Mouse (Mus musculus) R1 (cell line): ENCODE results near the gene Ovca2.

Experiments used
- DNase-seq: peaks from one replicate; pipeline ENCODE4 v3.0.0-alpha.2; 2018; ENCODE audit warnings: low read depth, low spot score

Gene Ovca2

DNA sequence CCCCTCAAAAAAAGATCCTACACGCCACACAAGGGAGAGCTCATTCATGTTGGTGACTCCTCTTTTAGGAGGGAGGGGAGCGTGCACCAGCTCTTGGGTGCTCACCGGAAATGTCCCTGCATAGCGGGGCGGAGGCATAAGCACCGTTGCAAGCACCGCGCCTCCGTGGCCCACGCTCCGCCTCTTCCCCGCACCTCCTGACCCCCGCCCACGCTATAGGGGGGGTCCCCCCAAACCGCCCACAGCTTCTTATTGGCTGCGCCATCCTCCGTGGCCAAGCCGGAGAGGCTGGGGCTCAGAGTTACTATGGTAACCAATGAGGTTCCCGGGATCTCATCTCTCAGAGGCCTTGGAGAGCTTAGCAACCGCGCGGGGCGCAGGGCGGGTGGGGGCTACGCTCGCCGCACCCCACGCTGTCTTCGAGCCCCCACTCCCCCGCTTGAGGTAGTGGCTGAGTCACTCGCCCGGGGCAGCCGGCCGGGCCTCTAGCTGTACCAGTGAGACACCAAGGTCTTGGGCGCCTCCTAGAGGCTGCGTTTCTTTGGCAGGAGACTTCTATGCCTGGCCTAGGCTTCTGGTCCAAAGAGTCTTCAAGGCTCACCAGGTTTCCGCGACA lies 8.4 kb downstream of the Ovca2 start:
- DNase-seq = peak; percentile 95

GRCm38 (mm10) chr11:75169405-75170080 lies 9.1 kb downstream of the Ovca2 start, which contains the start of gene Hic1:
Gene Hic1, minus strand, starts transcription at chr11:75169519.
- peak; percentile 22 for DNase-seq

- DNase-seq = peak; percentile 83
Measured at GRCm38 (mm10) chr11:75168590-75169361, 9.9 kb downstream of the Ovca2 start.

DNA sequence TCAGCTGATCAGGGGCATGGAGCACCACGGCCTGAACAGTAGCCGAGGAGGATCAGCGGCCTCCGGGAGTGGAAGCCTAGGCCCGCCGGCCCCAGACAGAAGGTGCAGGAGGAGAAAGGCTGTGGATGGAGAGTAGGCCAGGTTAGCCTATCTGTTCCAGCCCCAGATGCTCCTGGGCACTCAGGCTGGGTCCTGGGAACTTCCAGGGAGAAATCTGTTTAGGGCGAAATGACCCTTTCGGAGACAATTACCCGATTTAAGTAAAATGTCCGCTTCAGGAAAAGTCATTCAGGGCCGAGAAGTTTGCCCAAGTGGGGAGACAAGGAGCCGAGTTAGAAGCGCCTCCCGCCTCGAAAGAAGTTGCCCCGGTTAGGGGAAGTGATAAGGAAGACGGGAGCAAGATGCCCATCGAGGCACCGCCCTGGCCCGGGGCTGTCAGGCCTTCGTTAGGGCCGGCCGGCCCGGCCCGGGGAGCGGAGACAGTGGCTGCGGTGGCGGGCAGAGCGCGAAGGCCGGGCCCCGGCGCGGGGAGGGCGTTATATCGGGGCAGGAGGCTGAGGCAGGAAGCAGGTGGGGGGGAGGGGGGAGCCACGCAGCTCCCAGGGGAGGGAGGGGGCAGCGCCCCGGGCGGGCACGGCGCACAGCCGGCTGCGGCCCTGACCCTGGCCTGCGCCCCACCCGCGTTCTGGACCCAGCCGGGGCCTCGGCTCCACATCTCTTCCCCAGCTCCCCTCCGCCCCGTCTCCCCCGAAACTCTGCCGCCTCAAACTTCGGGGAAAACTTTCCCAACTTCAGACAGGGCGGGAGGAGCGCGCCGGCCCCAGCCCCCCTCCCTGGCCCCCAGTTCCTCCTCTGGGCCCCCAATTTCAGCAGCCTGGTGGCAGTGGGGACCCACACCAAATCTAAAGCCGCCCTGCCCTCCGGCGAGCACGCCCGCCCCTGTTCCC lies 10.7 kb downstream of the Ovca2 start:
- peak; percentile 27 for DNase-seq

GRCm38 (mm10) chr11:75166861-75167642 lies 11.6 kb downstream of the Ovca2 start:
- peak; percentile 45 for DNase-seq

DNA sequence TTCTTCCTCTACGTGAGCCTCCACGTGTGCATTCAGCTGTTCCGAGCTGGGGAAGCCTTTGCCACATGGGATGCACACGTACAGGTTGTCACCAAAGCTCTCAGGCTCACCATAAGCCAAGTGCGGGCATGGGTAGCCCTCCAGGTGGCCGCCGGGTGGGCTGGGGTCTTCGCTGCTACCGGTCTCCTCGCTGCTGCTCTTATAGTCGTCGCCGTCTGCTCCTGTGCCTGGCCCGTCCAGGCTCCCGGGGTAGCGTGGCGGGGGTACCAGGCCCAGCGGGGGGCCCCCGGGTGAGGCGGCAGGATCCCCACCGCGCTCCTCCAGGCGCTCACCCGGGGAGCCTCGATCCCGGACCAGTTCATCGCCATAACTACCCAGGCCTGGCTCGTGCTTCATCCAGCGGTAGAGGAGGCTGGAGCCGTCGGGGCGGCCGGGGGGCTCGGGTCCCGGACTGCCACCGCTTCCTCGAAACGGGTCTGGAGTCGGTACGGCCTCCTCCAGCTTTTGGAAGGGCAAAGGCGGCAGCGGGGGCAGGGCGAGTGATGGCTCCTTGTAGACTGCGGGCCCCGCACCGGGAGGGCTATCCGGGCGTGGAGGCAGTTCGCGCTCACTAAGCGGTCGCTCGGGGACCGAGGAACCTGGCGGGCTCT lies 12.3 kb downstream of the Ovca2 start:
- DNase-seq = no peak

- DNase-seq = peak; percentile 80
Measured at GRCm38 (mm10) chr11:75165441-75166192, 13.0 kb downstream of the Ovca2 start.

DNA sequence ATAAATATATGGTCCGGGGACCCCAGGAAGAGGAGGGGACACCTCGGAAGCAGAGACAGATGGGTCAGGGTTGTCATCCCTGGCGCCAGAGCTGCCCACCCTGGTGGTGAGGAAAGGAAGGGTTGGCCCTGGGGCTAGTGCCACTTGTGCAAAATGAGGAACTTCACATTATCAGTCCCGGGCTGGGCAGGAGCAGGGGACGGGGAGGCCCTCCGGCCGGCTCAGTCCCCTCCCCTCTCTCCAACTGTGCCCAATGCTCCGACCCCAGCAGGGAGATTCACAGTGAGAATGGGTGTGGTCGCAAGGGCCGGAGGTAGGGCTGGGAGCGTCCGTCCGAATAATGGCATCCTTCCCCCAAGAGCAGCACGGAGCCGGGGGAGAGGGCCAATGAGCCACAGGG lies 13.9 kb downstream of the Ovca2 start:
- DNase-seq = peak; percentile 52

DNA sequence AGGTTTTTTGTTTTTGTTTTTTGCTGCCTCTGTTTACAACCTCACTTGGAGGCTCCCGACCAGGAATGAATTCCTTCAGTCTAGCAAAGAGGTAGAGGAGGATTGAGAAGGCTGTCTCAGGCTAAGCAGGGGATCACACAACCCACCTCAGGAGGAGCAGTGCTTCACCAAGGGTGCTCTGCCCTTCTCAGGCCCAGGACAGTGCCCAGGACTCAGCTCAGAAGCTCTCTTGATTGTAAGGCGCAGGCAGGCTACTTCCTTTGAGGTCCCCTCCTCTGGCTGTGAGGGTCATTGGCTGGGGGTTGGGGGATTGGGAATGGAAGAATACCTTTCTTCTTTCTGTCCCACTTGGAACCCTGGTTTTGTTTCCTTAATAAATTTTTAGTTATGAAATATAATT lies 14.6 kb downstream of the Ovca2 start:
- DNase-seq = no peak

DNA sequence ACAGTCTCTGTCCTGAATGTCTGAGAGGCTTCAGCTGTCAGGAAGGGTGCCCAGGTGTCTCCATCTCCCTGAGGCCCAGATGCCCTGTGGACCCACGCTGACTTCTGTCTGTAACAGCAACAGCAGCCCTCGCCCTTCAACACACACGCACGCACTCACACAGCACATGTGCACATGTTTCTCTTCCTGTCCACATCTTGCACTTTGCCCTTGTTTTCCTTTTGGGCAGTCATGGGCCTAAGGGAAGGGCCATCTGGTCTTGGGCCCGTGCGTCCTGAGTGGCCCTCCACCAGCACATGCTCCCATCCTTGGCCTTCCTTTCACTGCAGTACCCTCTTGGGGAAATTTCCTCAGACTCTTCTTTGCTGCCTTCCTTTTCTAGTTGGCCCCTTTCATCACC lies 15.3 kb downstream of the Ovca2 start:
- DNase-seq = no peak

DNA sequence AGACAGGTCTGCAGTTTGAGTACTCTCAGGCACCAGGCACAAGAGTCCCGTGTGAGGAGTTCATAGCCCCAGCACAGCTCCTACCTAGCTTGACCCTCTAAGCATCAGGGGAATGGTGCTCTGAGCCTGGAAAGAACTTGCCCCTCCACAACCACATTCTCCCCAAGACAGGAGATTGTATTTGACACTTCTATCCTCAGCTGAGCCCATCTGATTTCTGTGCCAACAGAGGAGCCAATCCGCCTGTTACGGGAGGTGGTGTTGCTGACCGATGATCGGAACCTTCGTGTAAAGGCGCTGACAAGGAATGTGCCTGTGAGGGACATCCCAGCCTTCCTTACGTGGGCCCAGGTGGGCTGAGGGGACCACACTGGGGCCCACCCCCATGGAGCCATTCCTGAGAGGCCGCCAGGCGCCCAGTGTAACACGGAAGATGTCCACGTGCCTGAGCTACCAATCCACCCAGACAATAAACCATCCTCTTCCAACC lies 16.0 kb downstream of the Ovca2 start:
- DNase-seq = no peak

DNA sequence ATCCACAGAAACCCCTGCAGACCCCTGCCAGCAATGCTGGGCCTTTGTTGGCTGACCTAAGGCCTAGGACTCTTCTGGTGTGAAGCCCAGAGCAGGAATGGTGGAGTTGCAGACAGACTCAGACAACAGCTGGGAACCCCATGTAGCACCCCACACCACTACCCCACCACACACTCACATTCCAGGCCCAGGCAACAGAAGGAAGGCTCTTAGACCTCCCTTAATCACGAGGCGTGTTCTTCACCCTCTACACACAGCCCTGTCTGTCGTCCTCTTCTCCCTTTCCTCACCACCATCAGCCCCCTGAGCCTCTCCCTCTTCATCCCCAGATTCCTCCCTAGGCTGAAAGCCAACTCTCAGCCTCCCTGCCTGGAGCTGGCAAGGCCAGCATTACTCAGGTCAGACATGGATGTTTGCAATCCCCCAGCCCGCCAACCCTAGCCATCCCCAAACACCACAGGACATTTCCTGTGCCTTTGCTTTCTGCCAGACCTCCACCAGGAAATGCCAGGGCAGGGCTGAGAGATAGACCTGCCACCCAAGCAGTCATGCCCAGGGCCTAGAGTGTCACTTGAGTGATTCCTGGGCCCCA lies 17.1 kb downstream of the Ovca2 start:
- no peak for DNase-seq

- DNase-seq = no peak
Measured at GRCm38 (mm10) chr11:75160954-75161353, 17.7 kb downstream of the Ovca2 start.

GRCm38 (mm10) chr11:75159564-75159963 lies 19.1 kb downstream of the Ovca2 start:
- DNase-seq = peak; percentile 43

DNA sequence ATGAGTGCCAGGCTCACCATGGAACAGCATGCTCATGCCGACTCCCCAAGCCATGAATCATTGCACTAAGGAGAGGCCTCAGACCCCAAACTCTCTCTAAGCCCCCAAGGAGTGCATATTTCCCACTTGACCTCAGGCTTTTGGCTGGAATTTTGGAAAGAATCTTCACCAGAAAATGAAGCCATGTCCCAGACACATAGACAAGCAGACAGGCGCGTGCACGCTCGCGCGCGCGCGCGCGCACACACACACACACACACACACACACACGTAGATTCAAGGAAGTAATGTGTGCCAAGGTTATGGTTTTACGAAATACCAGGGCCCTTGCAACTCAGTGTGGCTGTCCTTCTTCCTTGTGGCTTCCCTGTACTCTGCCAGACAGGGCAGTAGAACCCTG lies 20.2 kb downstream of the Ovca2 start:
- DNase-seq = no peak

DNA sequence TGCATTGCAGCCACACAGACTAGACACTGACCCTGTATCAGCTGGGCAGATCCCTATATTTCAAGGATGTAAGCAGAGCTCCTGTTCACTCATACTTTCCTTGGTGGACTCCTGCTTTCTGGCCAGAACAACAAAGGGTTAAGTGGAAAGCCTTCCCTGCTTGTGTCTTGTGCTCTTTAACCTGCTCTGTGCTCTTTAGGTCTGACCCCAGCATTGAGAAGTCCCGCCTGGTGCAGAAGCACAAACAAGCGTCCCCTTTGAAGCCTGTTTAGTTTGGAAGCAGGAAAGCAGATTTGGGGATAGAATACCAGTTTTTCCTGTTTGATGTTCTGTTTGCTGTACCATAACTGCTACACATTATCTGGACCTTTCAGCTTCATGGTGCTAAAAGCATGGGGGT lies 20.7 kb downstream of the Ovca2 start:
- no peak for DNase-seq

DNA sequence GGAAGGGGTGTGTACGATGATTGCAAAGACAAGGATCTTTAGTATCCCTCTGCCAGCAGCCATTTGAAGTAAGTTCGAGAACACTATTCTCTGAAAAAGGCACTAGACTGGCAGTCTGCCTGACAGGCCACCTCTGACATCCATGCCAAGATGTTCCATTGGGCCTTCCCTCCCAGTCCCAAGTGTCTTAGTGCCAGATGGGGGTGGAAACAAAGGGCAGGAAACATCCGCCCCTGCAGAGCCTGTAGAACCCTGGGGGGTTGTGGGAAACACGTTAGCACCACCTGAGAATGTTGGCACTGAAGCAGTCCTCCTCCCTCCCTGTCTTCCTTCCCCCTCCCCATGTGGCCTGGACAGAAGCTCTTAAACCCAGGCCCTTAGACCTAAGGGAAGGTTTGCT lies 21.6 kb downstream of the Ovca2 start:
- no peak for DNase-seq

- DNase-seq = no peak
Measured at GRCm38 (mm10) chr11:75156416-75156815, 22.2 kb downstream of the Ovca2 start.

DNA sequence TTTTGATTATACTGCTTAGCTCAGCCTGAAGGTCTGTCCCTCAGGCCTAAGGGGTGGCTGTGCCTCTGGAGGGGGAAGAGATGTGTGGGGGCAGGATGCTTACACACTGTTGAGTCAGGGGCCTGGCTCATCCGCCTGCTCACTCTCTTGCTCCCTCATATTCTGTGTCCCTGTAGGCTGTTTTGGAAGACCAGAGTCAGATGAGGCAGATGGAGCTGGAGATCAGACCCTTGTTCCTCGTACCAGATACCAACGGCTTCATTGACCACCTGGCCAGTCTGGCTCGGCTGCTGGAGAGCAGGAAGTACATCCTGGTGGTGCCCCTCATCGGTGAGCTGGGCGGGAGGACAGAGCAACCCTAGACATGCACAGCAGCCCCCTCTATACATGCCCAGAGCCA lies 22.6 kb downstream of the Ovca2 start:
- DNase-seq = no peak
